Mouse (Mus musculus) heart, adult 2 months (tissue): ENCODE measurements around the gene Eps8l1. TPM values are rescaled to one million over a fixed set of nuclear protein-coding genes. Genes with fewer than 3 reads are reported as not detected.
A peak's percentile ranks its signal among the peaks of the same experiment; 100 is the strongest.
"Not testable (repeated sequence)": the region's sequence is repeated elsewhere in the genome, so short reads cannot be mapped to it uniquely, and the experiment has no call there.

ENCODE experiments used
- DNase-seq, 2 experiments: peaks; one replicate each; pipeline ENCODE4 v3.0.0; 2021
- H3K27ac ChIP-seq: fragments of 200-600 bp; 2 replicates; pipeline ENCODE4 v1.8.1; 2022
- H3K27me3 ChIP-seq: fragments of 200-500 bp; 2 replicates; pipeline ENCODE4 v1.6.1; 2012; ENCODE audit warnings: mild to moderate bottlenecking, low read length, inconsistent platforms, mixed read lengths; ENCODE audit not compliant: control insufficient read depth, insufficient read depth
- H3K36me3 ChIP-seq: fragments of 200-500 bp; 2 replicates; pipeline ENCODE4 v1.6.1; 2012; ENCODE audit warnings: low read length, inconsistent platforms; ENCODE audit not compliant: control insufficient read depth, insufficient read depth
- H3K4me1 ChIP-seq: fragments of 200-500 bp; 2 replicates; pipeline ENCODE4 v1.6.1; 2011; ENCODE audit warnings: low read length; ENCODE audit not compliant: control insufficient read depth, insufficient read depth
- H3K4me3 ChIP-seq: fragments of 200-600 bp; 2 replicates; pipeline ENCODE4 v1.8.1; 2022
- H3K79me2 ChIP-seq: fragments of 200-500 bp; replicated peaks from 2 replicates; pipeline ENCODE4 v1.6.1; 2012; ENCODE audit warnings: mild to moderate bottlenecking, inconsistent platforms, low read length, moderate library complexity, mixed read lengths; ENCODE audit not compliant: control insufficient read depth, insufficient read depth
- H3K9ac ChIP-seq: fragments of 200-500 bp; 2 replicates; pipeline ENCODE4 v1.6.1; 2012; ENCODE audit warnings: low read depth, mild to moderate bottlenecking, control low read depth, inconsistent platforms, low read length, mixed read lengths
- CTCF ChIP-seq: fragments of 200-600 bp; IDR thresholded peaks from 2 replicates; pipeline ENCODE4 v1.8.1; 2022; ENCODE audit warnings: antibody characterized with exemption, mild to moderate bottlenecking, moderate library complexity
- EP300 ChIP-seq: fragments of 200-500 bp; IDR thresholded peaks from 2 replicates; pipeline ENCODE4 v1.6.1; 2011; ENCODE audit warnings: low read depth, low read length, control low read depth; ENCODE audit not compliant: insufficient read depth
- POLR2A ChIP-seq: fragments of 200-500 bp; IDR thresholded peaks from 2 replicates; pipeline ENCODE4 v1.6.1; 2011; ENCODE audit warnings: mild to moderate bottlenecking, low read depth, low read length, control low read depth; ENCODE audit not compliant: insufficient read depth
- WGBS: fragments of 180-500 bp; shearing (Covaris S2); methylation state at CpG from one replicate; pipeline ENCODE4 v1.1.7; 2018; 5-methylcytosine and 5-hydroxymethylcytosine counted together
- intact Hi-C: fragments of 180-260 bp; cut with DNase I; formaldehyde crosslinking; loops from one replicate; pipeline ENCODE4 v1.15.1; 2025
- long read RNA-seq: library from polyadenylated mRNA; stranded (forward); transcript quantifications from one replicate; pipeline ENCODE4 v2.0.0, GENCODE M21; 2021
- polyA plus RNA-seq: library from polyadenylated mRNA; depleted of rRNA; stranded (reverse); fragments of >200 nt; gene quantifications from 2 replicates; pipeline ENCODE4 v1.2.3, GENCODE M21; 2012; rRNA removed
- total RNA-seq, 2 experiments: library from RNA; stranded (reverse); gene quantifications; 2 replicates each; pipeline ENCODE4 v1.2.3; 2021

Eps8l1 gene
- 1 to 10 TPM; 3.3 to 3.5 TPM for total RNA-seq
- 0.74 and 0.82 TPM in 2 replicates for polyA plus RNA-seq
- long read RNA-seq, partial matches to known transcripts, result 0 of 1 reads
- long read RNA-seq, other reads (novel, unspliced or antisense), result 1 of 1 reads

DNA sequence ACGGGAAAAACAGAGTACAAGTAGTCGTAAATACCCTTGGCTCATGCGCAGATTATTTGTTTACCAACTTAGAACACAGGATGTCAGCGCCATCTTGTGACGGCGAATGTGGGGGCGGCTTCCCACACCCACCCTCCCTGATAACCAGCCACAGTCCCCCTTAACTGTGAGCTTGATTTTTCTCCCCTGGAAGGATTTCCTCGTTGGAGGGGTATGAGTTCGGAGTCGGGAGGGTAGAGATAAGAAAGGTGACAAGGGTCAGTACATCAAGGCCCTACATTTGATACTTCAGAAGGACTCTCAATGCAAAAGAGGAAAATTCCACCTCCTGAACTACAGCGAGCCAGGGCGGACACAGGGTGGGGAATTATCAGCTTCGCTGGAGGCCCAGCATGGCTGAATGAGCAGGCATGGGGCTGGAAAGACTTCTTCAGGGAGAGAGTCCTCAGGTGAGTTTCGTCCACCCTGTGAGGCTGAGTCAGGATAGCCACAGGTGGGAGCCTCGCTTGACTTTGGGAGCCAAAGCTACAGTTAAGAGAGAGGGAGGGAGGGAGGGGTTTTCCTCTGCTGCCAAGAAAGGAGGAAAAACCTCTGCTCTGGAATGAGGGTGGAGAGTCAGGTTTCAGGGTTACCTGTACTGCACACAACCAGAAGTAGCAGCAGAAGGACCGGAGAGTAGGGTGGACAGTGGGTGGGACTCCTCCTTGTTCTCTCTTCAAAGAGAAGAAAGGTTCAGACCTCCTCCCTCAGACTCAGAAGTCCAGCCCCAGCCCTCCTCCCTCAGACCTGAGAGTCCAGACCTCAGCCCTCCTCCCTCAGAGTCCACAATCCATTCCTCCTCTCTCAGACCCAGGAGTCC is at the start of gene Eps8l1:
TSS of gene Eps8l1 (plus strand) at position 99 of the 859 bp plus-strand sequence.
- Histone ChIP-seq H3K4me3 (peak within 1 kb of the TSS; percentile 34), H3K9ac (peak within 1 kb of the TSS; percentile 79), H3K36me3 (no peaks in the 10 kb centered on the region), H3K79me2 (no peaks in the 10 kb centered on the region), H3K27ac (peak within 1 kb of the TSS; percentile 74), H3K4me1 (no peaks in the 10 kb centered on the region), H3K27me3 (no peaks in the 10 kb centered on the region)
- DNase-seq, result no peak
- intact Hi-C loops, result no loop called here
- WGBS, result 56% methylated on average over 13 of the region's 16 CpGs
- TF ChIP-seq POLR2A (no peak), EP300 (no peak), CTCF (no peak)

DNA sequence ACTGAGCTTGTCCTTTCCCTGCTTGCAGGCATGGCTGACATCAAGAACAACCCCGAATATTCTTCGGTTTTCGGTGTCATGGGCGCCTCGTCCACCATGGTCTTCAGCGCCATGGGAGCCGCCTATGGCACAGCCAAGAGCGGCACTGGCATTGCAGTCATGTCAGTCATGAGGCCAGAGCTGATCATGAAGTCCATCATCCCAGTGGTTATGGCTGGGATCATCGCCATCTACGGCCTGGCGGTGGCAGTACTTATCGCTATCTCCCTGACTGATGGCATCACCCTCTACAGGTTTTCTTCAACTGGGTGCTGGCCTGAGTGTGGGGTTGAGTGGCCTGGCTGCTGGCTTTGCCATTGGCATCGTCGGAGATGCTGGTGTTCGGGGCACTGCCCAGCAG is 48.1 kb upstream of the Eps8l1 start:
- H3K4me1 ChIP-seq, DNase-seq, H3K27me3 ChIP-seq, intact Hi-C loops, H3K4me3 ChIP-seq, H3K36me3 ChIP-seq, H3K79me2 ChIP-seq, H3K27ac ChIP-seq, H3K9ac ChIP-seq: not testable (repeated sequence)
- 94% methylated on average over 15 of the region's 15 CpGs for WGBS

DNA sequence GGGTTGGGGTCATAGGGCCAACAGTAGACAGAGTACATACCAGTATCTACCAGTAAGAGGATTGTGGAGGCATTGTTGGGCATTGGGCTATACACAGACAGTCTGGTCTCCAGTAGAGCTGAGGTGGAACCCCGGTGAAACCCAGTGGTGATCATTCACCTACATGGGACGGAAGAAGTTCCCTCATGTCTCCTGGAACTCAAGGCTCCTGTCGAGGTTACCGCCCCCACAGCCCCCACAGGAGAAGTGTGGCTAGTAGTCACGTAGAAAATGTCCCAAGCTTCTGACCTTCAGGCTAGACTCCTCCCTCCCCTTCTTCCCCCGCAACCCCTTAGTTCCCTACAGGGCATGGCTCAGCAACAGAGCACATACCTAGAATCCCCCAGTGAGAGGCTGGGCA is 40.8 kb upstream of the Eps8l1 start:
- Histone ChIP-seq H3K79me2 (no peaks in the 10 kb centered on the region), H3K9ac (no peak overlapping the region), H3K27ac (no peak overlapping the region), H3K4me1 (no peaks in the 10 kb centered on the region), H3K27me3 (no peaks in the 10 kb centered on the region), H3K4me3 (no peak overlapping the region), H3K36me3 (no peaks in the 10 kb centered on the region)
- TF ChIP-seq CTCF, result no peak
- no peak for TF ChIP-seq EP300
- TF ChIP-seq POLR2A, result no peak
- WGBS, result 82% methylated on average over 6 of the region's 6 CpGs
- no peak for DNase-seq
- intact Hi-C loops, result loop anchor here (10.0 kb wide), 1 partner anchor 395 kb away; no protein-coding TSS in a partner anchor

DNA sequence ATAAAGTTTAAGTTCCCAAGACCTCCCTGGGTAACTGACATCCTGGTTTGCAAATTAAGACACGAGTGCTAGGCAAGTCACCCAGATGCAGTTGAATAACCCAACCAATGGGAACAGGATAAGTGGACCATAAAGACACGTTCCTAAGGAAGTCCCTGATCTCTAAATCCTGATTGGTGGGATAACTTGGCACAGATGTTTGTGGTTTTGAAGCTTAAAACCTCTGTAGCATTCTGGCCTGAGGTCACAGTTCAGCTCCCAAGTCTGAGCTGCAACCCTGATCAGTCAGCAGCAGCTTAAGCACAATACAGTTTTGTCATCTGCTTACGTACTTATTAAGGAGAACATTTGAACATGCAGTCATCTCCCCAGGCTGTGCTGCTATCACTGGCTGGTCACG is 40.2 kb upstream of the Eps8l1 start:
- Histone ChIP-seq H3K27me3 (no peaks in the 10 kb centered on the region), H3K9ac (no peak overlapping the region), H3K4me1 (no peaks in the 10 kb centered on the region), H3K36me3 (no peaks in the 10 kb centered on the region), H3K4me3 (no peak overlapping the region), H3K79me2 (no peaks in the 10 kb centered on the region), H3K27ac (no peak overlapping the region)
- no peak for DNase-seq
- 51% methylated on average over 4 of the region's 4 CpGs for WGBS
- intact Hi-C loops, result loop anchor here (10.0 kb wide), 1 partner anchor 395 kb away; no protein-coding TSS in a partner anchor
- TF ChIP-seq POLR2A (no peak), CTCF (no peak), EP300 (no peak)

DNA sequence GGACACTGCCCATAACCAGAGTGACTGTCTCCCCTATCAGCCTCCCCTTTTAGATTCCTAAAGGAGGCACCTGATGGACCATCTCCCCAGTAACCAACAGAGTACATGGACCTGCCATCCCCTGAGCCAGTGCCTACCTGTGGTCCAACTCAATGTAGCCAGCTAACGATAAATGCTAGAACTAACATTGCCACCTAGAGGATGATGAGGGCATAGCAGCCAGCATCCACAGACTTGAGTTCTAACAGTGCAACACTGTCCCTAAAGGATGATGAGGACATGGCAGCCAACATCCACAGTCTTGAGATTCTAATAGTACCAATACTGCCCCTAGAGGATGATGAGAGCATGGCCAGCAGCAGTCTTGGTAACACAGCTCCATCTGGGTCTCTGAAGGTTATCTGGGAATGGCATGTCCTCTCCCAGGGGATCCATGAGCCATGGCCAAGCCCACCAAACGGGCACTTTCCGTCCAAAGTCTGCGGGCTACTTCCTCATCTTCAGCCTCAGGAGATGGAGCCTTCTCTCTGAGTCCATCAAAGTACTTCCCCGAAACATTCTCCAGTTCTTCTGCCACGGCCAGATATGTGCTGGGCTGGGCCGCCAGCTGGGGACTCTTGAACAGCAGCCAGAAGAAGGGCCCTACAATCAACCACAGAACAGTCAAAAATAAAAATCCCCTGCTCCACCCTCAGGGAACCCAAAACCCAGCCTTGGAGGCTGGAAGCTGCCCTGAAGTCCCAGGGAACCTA is 33.1 kb upstream of the Eps8l1 start:
- Histone ChIP-seq H3K36me3 (no peaks in the 10 kb centered on the region), H3K79me2 (no peaks in the 10 kb centered on the region), H3K9ac (no peak overlapping the region), H3K27ac (no peak overlapping the region), H3K4me3 (no peak overlapping the region), H3K4me1 (no peaks in the 10 kb centered on the region), H3K27me3 (no peaks in the 10 kb centered on the region)
- intact Hi-C loops, result loop anchor here (1.0 to 10.0 kb wide), 4 partner anchors 130 to 403 kb away; no protein-coding TSS in a partner anchor
- DNase-seq, result peak; percentile 78 to 84
- TF ChIP-seq POLR2A, result no peak
- no peak; the same call in 1 of the 2 replicates for TF ChIP-seq CTCF
- TF ChIP-seq EP300, result peak; percentile 93
- WGBS, result 41% methylated on average over 7 of the region's 7 CpGs
